Mouse (Mus musculus) C2C12 (cell line): ENCODE data around the gene Meis2. TPM values are rescaled to one million over a fixed set of nuclear protein-coding genes. Genes with fewer than 3 reads are reported as not detected.

Experiments used
- H3K27me3 ChIP-seq: one replicate; pipeline ENCODE4 v1.6.1; 2011; ENCODE audit not compliant: control insufficient read depth, insufficient read depth, insufficient read length
- H3K36me3 ChIP-seq: one replicate; pipeline ENCODE4 v1.6.1; 2011; ENCODE audit not compliant: control insufficient read depth, insufficient read depth
- H3K4me3 ChIP-seq: one replicate; pipeline ENCODE4 v1.5.1; 2011; ENCODE audit warnings: mild to moderate bottlenecking, control low read depth; ENCODE audit not compliant: poor library complexity, insufficient read depth, severe bottlenecking
- H3K79me2 ChIP-seq: one replicate; pipeline ENCODE4 v1.6.1; 2011; ENCODE audit not compliant: control insufficient read depth, insufficient read depth
- H3K79me3 ChIP-seq: one replicate; pipeline ENCODE4 v1.6.1; 2011; ENCODE audit warnings: low read depth, control low read depth
- H3ac ChIP-seq: one replicate; pipeline ENCODE3; 2011; ENCODE audit warnings: low read depth; ENCODE audit not compliant: control insufficient read depth, insufficient read length
- CEBPB ChIP-seq: IDR thresholded peaks from one replicate; pipeline ENCODE4 v1.6.1; 2011; ENCODE audit warnings: low read depth, mild to moderate bottlenecking, control low read depth, moderate library complexity
- CTCF ChIP-seq: IDR thresholded peaks from one replicate; pipeline ENCODE4 v1.5.1; 2011; ENCODE audit not compliant: control insufficient read depth, insufficient read depth, insufficient read length
- FOSL1 ChIP-seq: IDR thresholded peaks from one replicate; pipeline ENCODE4 v1.8.0; 2011; ENCODE audit warnings: mild to moderate bottlenecking, low read length; ENCODE audit not compliant: poor library complexity, insufficient read depth, severe bottlenecking
- MAX ChIP-seq: IDR thresholded peaks from one replicate; pipeline ENCODE4 v1.6.1; 2011; ENCODE audit warnings: mild to moderate bottlenecking, control low read depth
- MYOD1 ChIP-seq: IDR thresholded peaks from one replicate; pipeline ENCODE4 v1.6.1; 2011; ENCODE audit warnings: low read depth; ENCODE audit not compliant: control insufficient read depth, insufficient read length
- MYOG ChIP-seq: IDR thresholded peaks from one replicate; pipeline ENCODE4 v1.6.1; 2011; ENCODE audit not compliant: control insufficient read depth, insufficient read length; ENCODE audit errors: extremely low read depth
- USF1 ChIP-seq: IDR thresholded peaks from one replicate; pipeline ENCODE4 v1.6.1; 2011; ENCODE audit warnings: low read depth, mild to moderate bottlenecking, control low read depth, moderate library complexity
- polyA plus RNA-seq: library from polyadenylated mRNA; unstranded; fragments of >200 nt; fragmentation: generic; extraction: Trizol; gene quantifications from one replicate; pipeline ENCODE4 v1.2.1, GENCODE M21; 2012; ENCODE audit warnings: missing spikeins

The Meis2 gene
- polyA plus RNA-seq, 1 experiment = 16.3 TPM

- Histone ChIP-seq H3K4me3 (no peak overlapping the region), H3K79me2 (no peaks in the 10 kb centered on the region)
- no peak for TF ChIP-seq MYOG
- TF ChIP-seq MYOD1 = no peak
- TF ChIP-seq USF1 = no peak
- TF ChIP-seq MAX = no peak
- TF ChIP-seq CEBPB = no peak
- TF ChIP-seq CTCF = no peak
- no peak for TF ChIP-seq FOSL1
Observed at GRCm38 (mm10) chr2:115947714-115948226, 117.9 kb downstream of the Meis2 start.

GRCm38 (mm10) chr2:115943044-115943443, 122.6 kb downstream of the Meis2 start:
- no peak overlapping the region for H3K4me3 ChIP-seq
- H3K27me3 ChIP-seq = no peaks in the 10 kb centered on the region
- no peak for TF ChIP-seq MAX
- TF ChIP-seq FOSL1 = no peak
- no peak for TF ChIP-seq MYOD1
- no peak for TF ChIP-seq USF1
- H3K79me2 ChIP-seq = no peaks in the 10 kb centered on the region
- H3K36me3 ChIP-seq = peaks cover 4% of the 10 kb centered on the region
- H3K79me3 ChIP-seq = no peaks in the 10 kb centered on the region
- H3ac ChIP-seq = no peak overlapping the region

More at GRCm38 (mm10) chr2:115947714-115948226, 117.9 kb downstream of the Meis2 start:
- H3K27me3 ChIP-seq = no peaks in the 10 kb centered on the region
- H3K79me3 ChIP-seq = no peaks in the 10 kb centered on the region
- no peak overlapping the region for H3ac ChIP-seq
- H3K36me3 ChIP-seq = peaks cover 4% of the 10 kb centered on the region

GRCm38 (mm10) chr2:115939849-115940248, 125.8 kb downstream of the Meis2 start:
- TF ChIP-seq MAX = no peak
- TF ChIP-seq MYOD1 = no peak
- TF ChIP-seq FOSL1 = no peak
- TF ChIP-seq USF1 = no peak
- no peak for TF ChIP-seq CTCF
- Histone ChIP-seq H3K79me3 (no peaks in the 10 kb centered on the region), H3K27me3 (no peaks in the 10 kb centered on the region), H3K4me3 (no peak overlapping the region), H3K36me3 (no peaks in the 10 kb centered on the region), H3ac (no peak overlapping the region), H3K79me2 (no peaks in the 10 kb centered on the region)

- H3K79me3 ChIP-seq = no peaks in the 10 kb centered on the region
- no peaks in the 10 kb centered on the region for H3K79me2 ChIP-seq
- H3ac ChIP-seq = no peak overlapping the region
- no peak overlapping the region for H3K4me3 ChIP-seq
- no peaks in the 10 kb centered on the region for H3K36me3 ChIP-seq
- no peaks in the 10 kb centered on the region for H3K27me3 ChIP-seq
- TF ChIP-seq USF1 (no peak), FOSL1 (no peak), MYOG (no peak), MAX (no peak), CTCF (no peak), MYOD1 (no peak), CEBPB (no peak)
Observed at GRCm38 (mm10) chr2:115938926-115939563, 126.6 kb downstream of the Meis2 start.

- H3K4me3 ChIP-seq = no peak overlapping the region
- H3K79me3 ChIP-seq = no peaks in the 10 kb centered on the region
- H3K27me3 ChIP-seq = no peaks in the 10 kb centered on the region
- H3K79me2 ChIP-seq = no peaks in the 10 kb centered on the region
- no peaks in the 10 kb centered on the region for H3K36me3 ChIP-seq
- no peak overlapping the region for H3ac ChIP-seq
- TF ChIP-seq CTCF (no peak), USF1 (no peak), FOSL1 (no peak), MYOG (no peak), MAX (no peak), MYOD1 (no peak), CEBPB (no peak)
Observed at GRCm38 (mm10) chr2:115938296-115938695, 127.3 kb downstream of the Meis2 start.

- H3K36me3 ChIP-seq = no peaks in the 10 kb centered on the region
- TF ChIP-seq CTCF (no peak), MAX (no peak), MYOG (no peak), USF1 (no peak), MYOD1 (no peak), CEBPB (no peak), FOSL1 (no peak)
- H3ac ChIP-seq = no peak overlapping the region
- no peak overlapping the region for H3K4me3 ChIP-seq
- H3K79me3 ChIP-seq = no peaks in the 10 kb centered on the region
- no peaks in the 10 kb centered on the region for H3K79me2 ChIP-seq
- H3K27me3 ChIP-seq = no peaks in the 10 kb centered on the region
Observed at GRCm38 (mm10) chr2:115937896-115938295, 127.7 kb downstream of the Meis2 start.
